Mouse (Mus musculus) limb, embryonic 10.5 days (tissue): ENCODE results near the gene AU022252. TPM values are rescaled to one million over a fixed set of nuclear protein-coding genes. Genes with fewer than 3 reads are reported as not detected.
"Not testable (repeated sequence)": the region's sequence is repeated elsewhere in the genome, so short reads cannot be mapped to it uniquely, and the experiment has no call there.

Experiments
- DNase-seq: peaks from one replicate; pipeline ENCODE4 v3.0.0-alpha.2; 2017; ENCODE audit warnings: low spot score
- H3K27ac ChIP-seq: fragments of 300-500 bp; sonication (generic); 2 replicates; pipeline ENCODE4 v1.5.1; 2016; ENCODE audit warnings: mild to moderate bottlenecking
- H3K27me3 ChIP-seq: fragments of 300-500 bp; sonication (generic); 2 replicates; pipeline ENCODE4 v1.6.1; 2016; ENCODE audit warnings: low read depth, mild to moderate bottlenecking; ENCODE audit not compliant: poor library complexity, severe bottlenecking
- H3K36me3 ChIP-seq: fragments of 300-500 bp; sonication (generic); 2 replicates; pipeline ENCODE4 v1.6.1; 2016; ENCODE audit warnings: mild to moderate bottlenecking, moderate library complexity
- H3K4me1 ChIP-seq: fragments of 300-500 bp; sonication (generic); 2 replicates; pipeline ENCODE4 v1.6.1; 2016
- H3K4me3 ChIP-seq: fragments of 300-500 bp; sonication (generic); 2 replicates; pipeline ENCODE4 v1.5.1; 2016; ENCODE audit warnings: mild to moderate bottlenecking, moderate library complexity
- H3K9me3 ChIP-seq: fragments of 300-500 bp; sonication (generic); replicated peaks from 2 replicates; pipeline ENCODE4 v1.6.1; 2016; ENCODE audit warnings: mild to moderate bottlenecking
- WGBS: fragments of 180-500 bp; shearing (Covaris S2); methylation state at CpG from one replicate; pipeline ENCODE4 v1.1.7; 2016; 5-methylcytosine and 5-hydroxymethylcytosine counted together
- polyA plus RNA-seq: library from polyadenylated mRNA; unstranded; fragments of >200 nt; fragmentation: Nextera tagmentation; extraction: Ambion mirVana; gene quantifications from 2 replicates; pipeline ENCODE4 v1.2.1, GENCODE M21; 2016

The AU022252 gene
- polyA plus RNA-seq: 38.1 and 43.3 TPM in 2 replicates

DNA sequence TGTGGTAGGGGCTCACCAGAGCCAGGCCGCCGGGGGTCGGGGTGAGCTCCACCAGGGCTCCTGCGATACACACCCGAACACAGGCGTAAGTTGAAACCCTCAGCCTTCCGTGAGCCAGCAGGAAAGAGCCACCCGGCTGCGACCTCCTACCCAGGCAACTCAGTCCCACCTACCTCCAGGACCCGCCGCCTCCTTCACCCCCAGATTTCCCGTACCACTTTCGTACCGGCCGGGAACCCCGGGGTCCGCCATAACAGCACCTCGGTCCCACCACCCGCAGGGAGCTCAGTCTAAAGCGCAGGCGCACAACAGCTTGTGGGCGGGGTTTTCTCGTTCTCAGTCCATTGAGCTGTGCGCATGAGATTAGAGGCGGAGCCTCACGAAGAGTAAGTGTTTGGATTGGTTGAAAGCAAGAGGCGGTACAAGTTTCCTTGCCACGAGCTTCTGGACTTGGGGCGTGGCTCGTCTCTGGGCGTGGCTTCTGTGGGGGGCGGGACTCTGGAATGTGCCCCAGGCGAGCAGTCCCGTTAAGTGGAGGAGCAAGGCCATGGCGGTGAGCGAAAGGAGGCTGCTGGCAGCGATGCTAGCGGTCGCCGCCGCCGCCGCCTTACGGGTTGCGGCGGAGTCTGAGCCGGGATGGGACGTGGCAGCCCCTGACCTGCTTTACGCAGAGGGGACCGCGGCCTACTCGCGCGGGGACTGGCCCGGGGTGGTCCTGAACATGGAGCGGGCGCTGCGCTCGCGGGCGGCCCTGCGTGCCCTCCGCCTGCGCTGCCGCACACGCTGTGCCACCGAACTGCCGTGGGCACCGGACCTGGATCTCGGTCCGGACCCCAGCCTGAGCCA lies at the start of gene AU022252, which contains the start of gene P3h1:
TSS of gene AU022252 (minus strand) at position 303 of the 846 bp plus-strand sequence.
TSS of gene P3h1 (plus strand) at position 506 of the 846 bp plus-strand sequence.
- peak within 1 kb of the TSS; percentile 87 for H3K27ac ChIP-seq
- H3K36me3 ChIP-seq: peaks cover 24% of the 10 kb centered on the region
- under 1% methylated on average over 62 of the region's 71 CpGs for WGBS

DNA sequence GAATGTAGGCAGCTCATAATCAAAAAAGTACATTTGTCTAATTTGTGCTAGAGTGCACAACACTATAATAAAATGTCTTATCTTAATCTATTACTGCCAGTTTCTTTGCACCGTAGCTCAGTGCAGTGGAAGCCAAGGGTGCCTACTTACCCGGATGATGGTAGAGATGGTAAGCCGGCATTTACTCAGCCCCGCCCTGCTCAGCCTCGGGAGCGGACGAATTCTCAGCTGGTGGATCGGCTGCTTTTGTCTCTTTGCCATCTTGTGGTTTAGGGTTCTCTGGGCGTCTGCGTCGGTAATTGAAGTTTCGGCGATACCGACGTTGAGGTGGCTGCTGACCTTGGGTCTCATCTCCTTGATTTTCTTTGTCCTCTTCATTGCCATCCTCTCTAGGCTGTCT lies 46.3 kb upstream of the AU022252 start:
- WGBS: 93% methylated on average over 15 of the region's 15 CpGs
- H3K27me3 ChIP-seq, H3K9me3 ChIP-seq, DNase-seq, H3K4me3 ChIP-seq, H3K4me1 ChIP-seq, H3K27ac ChIP-seq: not testable (repeated sequence)
- peaks cover 97% of the 10 kb centered on the region for H3K36me3 ChIP-seq

More for the DNA sequence above, at the start of gene AU022252, which contains the start of gene P3h1:
- no peaks in the 10 kb centered on the region for H3K27me3 ChIP-seq
- H3K4me1 ChIP-seq: peaks cover 27% of the 10 kb centered on the region
- H3K4me3 ChIP-seq: peak within 1 kb of the TSS; percentile 91
- H3K9me3 ChIP-seq: no peaks in the 10 kb centered on the region
- peak; percentile 97 for DNase-seq

DNA sequence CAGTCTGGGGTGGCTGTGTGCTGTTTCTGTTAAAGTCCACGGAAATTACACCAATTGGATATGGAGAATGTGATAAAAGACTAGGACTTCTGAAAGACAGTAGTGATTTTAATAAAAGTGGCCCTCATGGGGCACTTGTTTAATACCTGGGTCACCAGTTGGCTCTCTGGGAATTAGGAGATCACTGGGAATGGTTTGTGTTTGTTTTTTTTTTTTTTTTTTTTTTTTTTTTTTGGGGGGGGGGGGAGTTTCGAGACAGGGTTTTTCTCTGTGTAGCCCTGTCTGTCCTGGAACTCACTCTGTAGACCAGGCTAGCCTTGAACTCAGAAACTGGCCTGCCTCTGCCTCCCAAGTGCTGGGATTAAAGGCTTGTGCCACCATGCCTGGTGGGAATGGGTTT lies 43.2 kb upstream of the AU022252 start:
- Histone ChIP-seq H3K27ac (no peak overlapping the region), H3K36me3 (peaks cover 97% of the 10 kb centered on the region), H3K27me3 (no peaks in the 10 kb centered on the region), H3K4me3 (no peak overlapping the region), H3K9me3 (no peaks in the 10 kb centered on the region), H3K4me1 (no peaks in the 10 kb centered on the region)
- WGBS: 81% methylated on average over 2 of the region's 2 CpGs
- DNase-seq: no peak

DNA sequence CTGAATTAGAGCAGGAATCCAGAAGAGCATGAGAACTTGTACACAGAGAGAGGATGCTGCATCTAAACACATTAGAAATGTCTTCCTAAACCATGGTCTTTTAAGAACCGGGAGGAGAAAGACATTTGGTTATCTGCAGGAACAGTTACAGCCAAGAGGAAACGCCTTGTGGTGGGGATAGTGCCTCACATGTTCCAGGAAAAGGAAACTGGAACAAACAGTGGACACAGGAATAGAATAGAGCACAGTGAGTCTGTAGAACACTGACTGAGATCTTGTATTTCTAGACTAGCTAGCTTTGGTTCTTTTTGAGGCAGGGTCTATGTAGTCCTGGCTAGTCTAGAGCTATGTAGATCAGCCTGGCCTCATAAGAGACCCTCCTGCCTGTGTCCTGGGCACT lies 42.7 kb upstream of the AU022252 start:
- H3K4me1 ChIP-seq: no peaks in the 10 kb centered on the region
- H3K27ac ChIP-seq: no peak overlapping the region
- DNase-seq: no peak
- no peaks in the 10 kb centered on the region for H3K27me3 ChIP-seq
- 90% methylated on average over 2 of the region's 2 CpGs for WGBS
- no peaks in the 10 kb centered on the region for H3K9me3 ChIP-seq
- no peak overlapping the region for H3K4me3 ChIP-seq
- peaks cover 98% of the 10 kb centered on the region for H3K36me3 ChIP-seq

DNA sequence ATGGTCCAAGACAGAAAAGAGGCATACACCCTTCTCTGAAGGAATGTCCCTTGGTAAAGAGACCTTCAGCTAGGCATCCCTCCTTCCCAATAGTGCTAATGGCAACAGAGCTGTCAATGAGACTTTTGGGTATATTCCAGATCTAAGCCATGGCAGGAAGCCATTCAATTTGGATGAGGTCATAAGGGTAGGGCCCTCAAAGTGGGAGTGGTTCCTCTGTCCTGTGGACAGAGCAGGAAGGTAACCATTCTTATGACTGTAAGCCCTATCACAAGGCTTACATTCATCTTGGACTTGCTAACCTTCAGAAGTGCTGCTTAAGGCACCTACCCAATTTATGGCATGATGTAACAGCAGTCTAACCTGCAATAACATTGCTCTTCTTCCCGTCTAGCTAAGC lies 42.1 kb upstream of the AU022252 start:
- no peak for DNase-seq
- Histone ChIP-seq H3K4me1 (no peaks in the 10 kb centered on the region), H3K27me3 (no peaks in the 10 kb centered on the region), H3K4me3 (no peak overlapping the region), H3K27ac (no peak overlapping the region), H3K36me3 (peaks cover 98% of the 10 kb centered on the region), H3K9me3 (no peaks in the 10 kb centered on the region)
- 82% methylated on average over 1 of the region's 1 CpGs for WGBS

DNA sequence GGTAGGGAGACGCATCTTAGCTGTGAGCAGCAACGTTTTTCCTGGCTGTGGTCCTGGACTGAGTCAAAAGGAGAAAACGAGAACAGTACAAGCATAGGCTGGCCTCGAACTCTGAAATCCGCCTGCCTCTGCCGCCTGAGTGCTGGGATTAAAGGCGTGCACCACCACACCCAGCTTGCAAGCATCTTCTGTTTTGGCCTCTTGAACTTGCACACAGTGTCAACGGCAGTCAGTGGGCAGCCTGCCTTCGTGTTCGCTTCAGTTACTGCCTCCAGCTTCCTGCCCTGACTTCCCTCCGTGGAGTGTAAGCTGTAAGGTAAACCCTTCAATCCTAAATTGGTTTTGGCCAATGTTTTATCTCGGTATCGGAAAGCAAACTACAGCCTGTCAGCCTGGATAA lies 34.1 kb upstream of the AU022252 start:
- no peak for DNase-seq
- H3K9me3 ChIP-seq: no peaks in the 10 kb centered on the region
- H3K36me3 ChIP-seq: peaks cover 30% of the 10 kb centered on the region
- no peak overlapping the region for H3K4me3 ChIP-seq
- no peaks in the 10 kb centered on the region; the same call in 1 of the 2 replicates for H3K4me1 ChIP-seq
- no peak overlapping the region for H3K27ac ChIP-seq
- 81% methylated on average over 13 of the region's 13 CpGs for WGBS
- H3K27me3 ChIP-seq: no peaks in the 10 kb centered on the region

DNA sequence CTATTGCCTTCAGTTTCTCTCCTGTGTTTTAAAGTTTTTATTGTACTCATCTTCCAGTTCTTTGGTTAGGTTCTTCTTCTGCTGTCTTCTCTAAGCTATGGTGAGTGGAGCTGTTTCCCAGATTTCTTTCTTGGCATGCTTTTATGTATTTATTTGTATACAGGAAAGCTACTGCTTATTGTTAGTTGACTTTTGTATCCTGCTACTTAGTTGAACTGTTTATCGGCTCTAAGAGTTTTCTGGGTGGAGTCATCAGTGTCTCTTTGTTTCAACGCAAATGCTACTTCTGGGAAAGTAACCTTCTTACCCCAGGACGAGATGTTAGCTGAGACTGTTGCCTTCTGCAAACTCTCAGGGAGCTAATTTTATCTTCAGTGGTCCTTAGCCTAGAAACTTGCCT lies 30.9 kb upstream of the AU022252 start:
- H3K27me3 ChIP-seq: no peaks in the 10 kb centered on the region
- peaks cover 14% of the 10 kb centered on the region for H3K4me1 ChIP-seq
- 85% methylated on average over 3 of the region's 3 CpGs for WGBS
- H3K36me3 ChIP-seq: no peaks in the 10 kb centered on the region
- H3K9me3 ChIP-seq: no peaks in the 10 kb centered on the region
- H3K4me3 ChIP-seq: no peak overlapping the region
- H3K27ac ChIP-seq: no peak overlapping the region
- no peak for DNase-seq

DNA sequence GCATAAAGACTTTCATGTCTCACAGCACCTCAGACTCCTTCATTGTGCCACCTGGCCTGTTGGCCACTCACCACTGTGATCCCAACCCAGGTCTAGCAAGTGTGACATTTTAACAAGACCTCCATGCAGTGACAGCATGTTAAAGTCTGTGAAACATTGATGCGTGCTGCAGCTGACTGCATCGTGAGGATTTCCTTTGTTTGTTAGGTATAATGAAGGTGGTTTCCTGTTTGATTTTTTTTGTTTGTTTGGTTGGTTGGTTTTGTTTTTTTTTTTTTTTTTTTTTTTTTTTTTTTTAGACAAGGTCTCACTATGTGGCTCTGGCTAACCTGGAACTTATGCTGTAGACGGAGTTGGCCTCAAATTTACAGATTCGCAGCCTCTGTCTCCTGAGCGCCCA lies 30.0 kb upstream of the AU022252 start:
- H3K4me1 ChIP-seq: peaks cover 15% of the 10 kb centered on the region
- H3K36me3 ChIP-seq: no peaks in the 10 kb centered on the region
- no peaks in the 10 kb centered on the region for H3K27me3 ChIP-seq
- H3K9me3 ChIP-seq: no peaks in the 10 kb centered on the region
- no peak overlapping the region for H3K4me3 ChIP-seq
- DNase-seq: no peak
- 88% methylated on average over 5 of the region's 5 CpGs for WGBS
- H3K27ac ChIP-seq: no peak overlapping the region

DNA sequence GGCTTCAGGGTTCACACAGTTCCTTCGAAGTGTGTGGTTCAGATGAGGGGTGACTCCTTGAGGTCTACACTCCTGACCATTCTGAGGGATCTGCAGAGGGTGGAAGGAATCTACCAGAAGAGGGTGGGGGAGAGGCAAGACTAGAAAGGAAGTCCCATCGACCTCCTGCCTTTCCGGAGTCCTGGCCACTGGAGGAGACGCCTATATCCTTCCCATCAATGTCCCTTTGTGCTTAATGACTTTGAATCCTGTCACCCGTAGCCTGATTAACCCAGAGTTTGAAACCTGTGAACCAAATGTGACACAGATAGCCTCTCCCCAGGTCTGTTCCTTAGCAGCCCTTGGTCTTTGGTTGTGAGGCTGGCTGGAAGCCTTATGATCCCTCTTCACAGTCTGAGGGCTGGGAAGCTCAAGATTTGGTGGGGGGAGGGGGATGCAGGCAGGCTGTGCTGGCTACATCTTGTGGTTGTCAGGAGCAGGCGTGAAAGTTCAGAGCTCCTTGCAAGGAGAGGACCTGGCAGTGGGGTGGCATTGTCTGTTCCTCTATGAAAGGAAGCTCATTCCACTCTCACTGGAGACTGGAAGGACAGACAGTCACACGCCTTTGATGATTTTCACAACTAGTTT lies 28.7 kb upstream of the AU022252 start:
- Histone ChIP-seq H3K9me3 (no peaks in the 10 kb centered on the region), H3K27ac (no peak overlapping the region), H3K36me3 (no peaks in the 10 kb centered on the region), H3K4me1 (peaks cover 18% of the 10 kb centered on the region), H3K4me3 (no peak overlapping the region), H3K27me3 (no peaks in the 10 kb centered on the region)
- 50% methylated on average over 7 of the region's 7 CpGs for WGBS
- no peak for DNase-seq

DNA sequence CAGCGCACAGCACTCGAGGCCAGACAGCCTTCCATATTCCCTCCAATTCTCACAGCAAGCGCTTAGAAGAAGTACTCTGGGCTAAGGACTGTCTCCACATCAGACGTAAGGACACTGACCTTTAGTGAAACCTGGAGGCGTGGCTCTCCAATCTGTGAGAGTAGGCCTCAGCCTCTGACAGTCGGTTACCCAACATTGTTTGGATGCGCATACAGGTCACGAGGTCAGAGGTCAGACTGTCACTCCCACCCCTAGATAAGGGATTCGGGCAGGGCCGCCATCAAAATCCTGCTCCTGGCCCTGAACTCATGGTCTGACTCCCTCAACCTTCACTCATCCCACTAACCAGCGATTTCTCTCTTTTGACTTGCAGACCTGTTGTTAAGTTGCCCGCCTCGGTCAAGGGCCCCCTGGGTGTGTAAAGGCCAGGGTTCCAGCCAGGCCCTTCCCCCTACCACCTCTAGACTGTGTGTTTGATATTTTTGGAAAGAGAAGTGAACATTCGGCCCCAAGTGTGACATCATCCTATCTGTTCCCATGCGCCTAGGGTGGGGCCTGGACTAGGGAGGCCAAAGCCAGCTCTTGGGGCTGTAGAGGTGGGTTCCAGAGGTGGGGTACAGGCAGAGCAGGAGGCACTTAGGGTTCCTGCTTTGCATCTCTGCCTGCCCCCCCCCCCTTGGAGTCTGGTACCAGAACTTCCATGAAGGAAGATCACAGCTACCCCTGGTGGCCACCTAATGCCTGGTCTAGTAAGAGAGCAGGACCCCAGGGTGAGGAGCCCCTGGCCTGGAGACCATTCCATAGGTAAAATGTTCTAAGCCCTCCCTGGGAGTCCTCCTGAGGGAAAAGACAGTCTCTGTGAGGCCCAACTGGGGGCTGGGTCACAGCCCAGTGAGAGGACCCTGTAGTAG lies 27.1 kb upstream of the AU022252 start:
- H3K4me3 ChIP-seq: no peak overlapping the region
- 80% methylated on average over 15 of the region's 15 CpGs for WGBS
- H3K27me3 ChIP-seq: no peaks in the 10 kb centered on the region
- H3K27ac ChIP-seq: no peak overlapping the region
- no peak for DNase-seq
- peaks cover 22% of the 10 kb centered on the region for H3K4me1 ChIP-seq
- no peaks in the 10 kb centered on the region for H3K36me3 ChIP-seq
- no peaks in the 10 kb centered on the region for H3K9me3 ChIP-seq

DNA sequence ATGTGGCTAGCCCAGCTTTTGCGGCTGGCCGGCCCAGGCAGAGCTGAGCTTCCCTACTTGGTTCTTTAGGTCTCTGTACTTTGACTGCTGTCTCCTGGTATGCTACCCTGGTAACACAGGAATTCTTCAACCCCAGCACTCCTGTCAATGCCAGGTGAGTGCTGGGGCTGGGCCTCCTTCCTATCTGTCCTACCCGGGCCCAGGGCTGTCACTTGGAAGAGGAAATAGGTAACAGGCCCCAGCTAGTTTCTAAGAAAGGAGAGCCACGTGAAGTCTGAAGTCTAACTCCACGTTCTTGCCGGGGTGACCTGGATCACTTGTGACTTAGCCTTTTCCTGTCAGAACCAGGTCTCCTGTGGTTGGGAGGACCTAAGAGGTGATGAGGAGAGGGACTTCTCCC lies 24.6 kb upstream of the AU022252 start:
- DNase-seq: no peak
- Histone ChIP-seq H3K36me3 (no peaks in the 10 kb centered on the region), H3K27me3 (no peaks in the 10 kb centered on the region), H3K27ac (0 out of 2 replicates have a peak overlapping the region, but pooled peaks have one; percentile 6), H3K9me3 (no peaks in the 10 kb centered on the region), H3K4me3 (no peak overlapping the region), H3K4me1 (peaks cover 32% of the 10 kb centered on the region)
- WGBS: 83% methylated on average over 6 of the region's 6 CpGs

DNA sequence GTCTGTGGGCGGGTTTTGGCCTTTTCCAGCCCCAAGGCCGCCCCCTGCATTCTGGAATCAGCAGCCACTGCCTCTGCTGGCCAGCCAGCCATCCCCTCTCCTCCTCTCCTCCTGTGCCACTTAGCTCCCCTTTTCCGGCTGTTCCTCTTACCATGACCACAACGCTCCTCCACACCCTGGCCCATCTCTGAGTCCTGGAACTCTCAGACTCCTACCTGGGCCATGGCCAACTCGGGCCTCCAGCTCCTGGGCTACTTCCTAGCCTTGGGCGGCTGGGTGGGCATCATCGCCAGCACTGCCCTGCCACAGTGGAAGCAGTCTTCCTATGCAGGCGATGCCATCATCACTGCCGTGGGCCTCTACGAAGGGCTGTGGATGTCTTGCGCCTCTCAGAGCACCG lies 22.8 kb upstream of the AU022252 start, which contains the start of gene Cldn19:
TSS of gene Cldn19 (plus strand) at position 64 of the 400 bp plus-strand sequence.
- 79% methylated on average over 12 of the region's 12 CpGs for WGBS
- H3K4me1 ChIP-seq: peaks cover 21% of the 10 kb centered on the region
- H3K9me3 ChIP-seq: no peaks in the 10 kb centered on the region
- no peaks in the 10 kb centered on the region for H3K36me3 ChIP-seq
- no peak for DNase-seq
- peak within 1 kb of the TSS; percentile 71; the same call in 1 of the 2 replicates for H3K27ac ChIP-seq
- H3K4me3 ChIP-seq: no peak within 1 kb of the TSS
- no peaks in the 10 kb centered on the region for H3K27me3 ChIP-seq
